32 mouse cellular contexts compared by ENCODE assay signal in the genomic region with DNA sequence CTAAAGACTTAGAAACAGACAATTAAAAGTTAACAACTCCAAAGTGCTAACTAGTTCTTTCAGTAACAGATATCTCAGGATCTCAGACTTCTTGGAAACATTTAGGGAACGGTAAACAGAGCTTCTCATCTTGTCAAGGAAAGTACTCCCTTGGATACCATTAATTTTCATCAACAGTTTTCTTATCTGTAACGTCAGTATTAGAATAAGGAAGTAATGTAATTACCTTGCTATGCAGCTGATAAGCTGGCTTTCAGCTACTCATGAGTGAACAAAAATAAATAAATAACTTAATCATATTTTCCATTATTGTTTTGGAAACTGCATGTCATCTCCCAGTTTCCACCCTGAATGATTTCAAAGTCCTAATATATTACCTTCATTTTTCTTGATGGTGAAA.
"Had no signal": no experiment of that assay in that cellular context is flagged by ENCODE, and none has a peak within 500 bp of the region (broad histone marks: within the 10 kb centered on the region; RNA-seq: fewer than 3 reads in every experiment).

No protein-coding gene starts in this region.

- H3K4me1 ChIP-seq: limb, embryonic 10.5 days; limb, embryonic 12.5 days; limb, embryonic 13.5 days; limb, embryonic 15.5 days; liver, embryonic 12.5 days; liver, embryonic 13.5 days; liver, embryonic 15.5 days; lung, embryonic 15.5 days; megakaryocyte, embryonic 14.5 days; midbrain, embryonic 10.5 days; midbrain, embryonic 12.5 days; midbrain, embryonic 13.5 days; midbrain, embryonic 15.5 days; neural tube, embryonic 12.5 days had no signal

- ATAC-seq: liver, embryonic 12.5 days; liver, postnatal 0 days; lung, postnatal 0 days; midbrain, embryonic 13.5 days; midbrain, embryonic 15.5 days; midbrain, embryonic 16.5 days had no signal

- H3K4me2 ChIP-seq: limb, embryonic 12.5 days; limb, embryonic 13.5 days; limb, embryonic 15.5 days; liver, embryonic 11.5 days; liver, embryonic 12.5 days; liver, embryonic 13.5 days; liver, embryonic 15.5 days; lung, embryonic 14.5 days; lung, embryonic 15.5 days; midbrain, embryonic 11.5 days; midbrain, embryonic 12.5 days; midbrain, embryonic 13.5 days; midbrain, embryonic 15.5 days; neural tube, embryonic 12.5 days had no signal

- H3K36me3 ChIP-seq: limb, embryonic 10.5 days; limb, embryonic 12.5 days; limb, embryonic 13.5 days; limb, embryonic 15.5 days; liver, embryonic 12.5 days; liver, embryonic 13.5 days; liver, embryonic 15.5 days; lung, embryonic 15.5 days; midbrain, embryonic 10.5 days; midbrain, embryonic 12.5 days; midbrain, embryonic 13.5 days; midbrain, embryonic 15.5 days; neural tube, embryonic 12.5 days had no signal

- H3K9ac ChIP-seq: limb, embryonic 12.5 days; limb, embryonic 13.5 days; limb, embryonic 15.5 days; liver, embryonic 12.5 days; liver, embryonic 13.5 days; liver, embryonic 14.5 days; liver, embryonic 15.5 days; liver, postnatal 0 days; lung, embryonic 14.5 days; lung, embryonic 15.5 days; midbrain, embryonic 12.5 days; midbrain, embryonic 13.5 days; midbrain, embryonic 15.5 days; neural tube, embryonic 12.5 days had no signal

- H3K27me3 ChIP-seq: limb, embryonic 12.5 days; limb, embryonic 13.5 days; limb, embryonic 15.5 days; liver, embryonic 12.5 days; liver, embryonic 13.5 days; liver, embryonic 15.5 days; lung, embryonic 15.5 days; megakaryocyte, embryonic 14.5 days; midbrain, embryonic 12.5 days; midbrain, embryonic 13.5 days; midbrain, embryonic 15.5 days; neural tube, embryonic 12.5 days had no signal

- DNase-seq: left cerebral cortex, postnatal 4 days; liver; liver, embryonic 13.5 days; liver, postnatal 0 days; lung, adult 18-20 months; lung, adult 2 months; lung, embryonic 14.5 days; lung, postnatal 10 days; lung, postnatal 14 days; lung, postnatal 36 days; lung, postnatal 4 days; midbrain, embryonic 14.5 days had no signal

- H3K27ac ChIP-seq: limb, embryonic 10.5 days; limb, embryonic 12.5 days; limb, embryonic 13.5 days; limb, embryonic 15.5 days; liver, embryonic 12.5 days; liver, embryonic 13.5 days; liver, embryonic 14.5 days; liver, embryonic 15.5 days; lung, embryonic 15.5 days; macrophage; midbrain, embryonic 10.5 days; midbrain, embryonic 12.5 days; midbrain, embryonic 13.5 days; midbrain, embryonic 15.5 days; neural tube, embryonic 12.5 days had no signal

- H3K9me3 ChIP-seq: limb, embryonic 10.5 days; limb, embryonic 12.5 days; limb, embryonic 13.5 days; limb, embryonic 15.5 days; liver, embryonic 12.5 days; liver, embryonic 13.5 days; liver, embryonic 15.5 days; lung, embryonic 15.5 days; midbrain, embryonic 10.5 days; midbrain, embryonic 12.5 days; midbrain, embryonic 13.5 days; midbrain, embryonic 15.5 days; neural tube, embryonic 12.5 days had no signal

- H3K4me3 ChIP-seq: limb, embryonic 10.5 days; limb, embryonic 12.5 days; limb, embryonic 13.5 days; limb, embryonic 15.5 days; liver, embryonic 12.5 days; liver, embryonic 13.5 days; liver, embryonic 15.5 days; lung, embryonic 15.5 days; megakaryocyte, embryonic 14.5 days; midbrain, embryonic 10.5 days; midbrain, embryonic 12.5 days; midbrain, embryonic 13.5 days; midbrain, embryonic 15.5 days; myocyte; neural tube, embryonic 12.5 days had no signal
